Mouse (Mus musculus): ENCODE results near the gene G0s2. TPM values are rescaled to one million over a fixed set of nuclear protein-coding genes. Genes with fewer than 3 reads are reported as not detected.

The G0s2 gene
- polyA plus RNA-seq, 1 experiment from 2014 or later, result 17.9 TPM

DNA sequence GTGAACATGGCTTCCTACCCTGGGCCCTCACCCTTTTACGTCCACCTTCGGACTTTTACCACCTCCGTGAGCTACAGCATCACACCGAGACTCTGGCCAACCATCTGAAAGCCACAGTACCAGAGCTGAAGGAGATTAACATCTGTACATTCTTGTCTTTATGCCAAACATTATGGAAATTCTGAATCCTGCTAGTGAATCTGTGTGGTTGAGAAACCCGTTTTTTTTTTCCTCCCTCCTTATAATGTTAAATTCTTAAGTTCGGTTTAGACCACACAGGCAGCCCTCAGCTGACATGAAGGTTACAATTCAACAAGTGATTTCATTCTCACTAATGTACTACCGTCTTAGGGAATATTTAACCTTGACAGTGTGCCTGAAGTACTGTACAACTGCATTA, 38.1 kb downstream of the G0s2 start:
- no peaks in the 10 kb centered on the region for H3K9me3 ChIP-seq (ENCODE audit: control insufficient read depth, low read length)
- no peak overlapping the region for H3K9ac ChIP-seq (ENCODE audit: low read depth, low read length)
- H3K4me3 ChIP-seq (ENCODE audit: low read length), result no peak overlapping the region
- H3K27me3 ChIP-seq (ENCODE audit: control insufficient read depth, insufficient read depth, low read length), result no peaks in the 10 kb centered on the region
- no peaks in the 10 kb centered on the region for H3K36me3 ChIP-seq (ENCODE audit: control insufficient read depth, insufficient read depth, low read length)
- no peak overlapping the region for H3K27ac ChIP-seq (ENCODE audit: low read depth, low read length)
- no peak overlapping the region for H3K4me2 ChIP-seq (replicated peaks; ENCODE audit: low read depth, low read length)
- 69% methylated on average over 7 of the region's 7 CpGs for WGBS
- no peak for ATAC-seq (ENCODE audit: low FRiP score, low TSS enrichment)
- 0 out of 2 replicates have a peak, but pooled peaks cover 4% of the 10 kb centered on the region for H3K4me1 ChIP-seq (ENCODE audit: control insufficient read depth, insufficient read depth, low read length)

DNA sequence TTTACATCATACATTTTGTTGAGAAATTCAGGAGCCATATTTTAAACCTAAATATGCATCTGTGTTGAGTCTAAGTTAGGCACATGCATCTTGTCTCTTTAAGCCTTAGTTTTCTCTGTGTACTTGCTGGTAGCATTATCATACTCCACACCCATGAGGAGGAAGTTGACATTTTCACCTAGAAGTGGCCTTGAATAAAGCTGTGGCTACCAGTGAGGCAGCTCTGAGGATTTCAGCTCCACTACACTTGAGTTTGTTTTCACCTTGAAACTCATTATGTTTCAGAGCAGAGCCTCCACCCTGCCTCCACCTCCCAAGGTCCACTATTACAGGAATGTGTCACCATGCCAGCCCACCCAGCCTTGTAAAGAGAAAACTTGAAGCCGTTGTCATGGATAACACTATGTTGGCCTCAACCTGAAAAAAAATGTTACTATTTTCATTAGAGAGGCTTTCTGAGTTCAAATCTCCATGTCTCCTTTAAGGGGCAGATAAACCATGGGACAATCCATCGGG, 38.8 kb downstream of the G0s2 start:
- 0 out of 2 replicates have a peak, but pooled peaks cover 4% of the 10 kb centered on the region for H3K4me1 ChIP-seq (ENCODE audit: control insufficient read depth, insufficient read depth, low read length)
- no peak overlapping the region for H3K9ac ChIP-seq (ENCODE audit: low read depth, low read length)
- 94% methylated on average over 2 of the region's 2 CpGs for WGBS
- no peaks in the 10 kb centered on the region for H3K36me3 ChIP-seq (ENCODE audit: control insufficient read depth, insufficient read depth, low read length)
- H3K4me2 ChIP-seq (replicated peaks; ENCODE audit: low read depth, low read length), result no peak overlapping the region
- no peak overlapping the region for H3K4me3 ChIP-seq (ENCODE audit: low read length)
- no peaks in the 10 kb centered on the region for H3K9me3 ChIP-seq (ENCODE audit: control insufficient read depth, low read length)
- H3K27me3 ChIP-seq (ENCODE audit: control insufficient read depth, insufficient read depth, low read length), result no peaks in the 10 kb centered on the region
- no peak for ATAC-seq (ENCODE audit: low FRiP score, low TSS enrichment)
- H3K27ac ChIP-seq (ENCODE audit: low read depth, low read length), result no peak overlapping the region

DNA sequence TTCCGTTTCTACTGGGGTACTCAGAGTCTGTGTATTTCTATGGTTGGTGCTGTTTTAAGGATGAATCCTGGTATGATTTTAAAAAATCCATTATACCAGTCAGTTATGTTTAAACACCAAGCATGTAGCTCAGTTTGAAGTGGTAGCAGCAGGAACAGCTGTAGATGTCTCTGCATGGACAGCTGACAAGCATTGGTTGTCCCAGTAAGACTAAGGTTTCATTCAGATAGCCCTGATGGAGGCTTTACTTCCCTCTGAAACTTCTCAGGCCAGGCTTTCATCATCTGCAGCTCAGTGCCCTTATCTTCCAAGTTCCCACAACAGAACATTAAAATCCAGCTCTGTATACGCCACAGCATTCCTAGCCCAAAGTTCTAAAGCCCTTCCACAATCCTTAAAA, 40.3 kb downstream of the G0s2 start:
- no peak for ATAC-seq (ENCODE audit: low FRiP score, low TSS enrichment)
- Histone ChIP-seq H3K9me3 (ENCODE audit: control insufficient read depth, low read length) (no peaks in the 10 kb centered on the region), H3K27me3 (ENCODE audit: control insufficient read depth, insufficient read depth, low read length) (no peaks in the 10 kb centered on the region), H3K4me2 (replicated peaks; ENCODE audit: low read depth, low read length) (no peak overlapping the region), H3K9ac (ENCODE audit: low read depth, low read length) (no peak overlapping the region), H3K4me3 (ENCODE audit: low read length) (no peak overlapping the region), H3K36me3 (ENCODE audit: control insufficient read depth, insufficient read depth, low read length) (no peaks in the 10 kb centered on the region), H3K4me1 (ENCODE audit: control insufficient read depth, insufficient read depth, low read length) (0 out of 2 replicates have a peak, but pooled peaks cover 4% of the 10 kb centered on the region), H3K27ac (ENCODE audit: low read depth, low read length) (no peak overlapping the region)
- whole genome bisulfite sequencing, result 75% methylated on average over 2 of the region's 2 CpGs

DNA sequence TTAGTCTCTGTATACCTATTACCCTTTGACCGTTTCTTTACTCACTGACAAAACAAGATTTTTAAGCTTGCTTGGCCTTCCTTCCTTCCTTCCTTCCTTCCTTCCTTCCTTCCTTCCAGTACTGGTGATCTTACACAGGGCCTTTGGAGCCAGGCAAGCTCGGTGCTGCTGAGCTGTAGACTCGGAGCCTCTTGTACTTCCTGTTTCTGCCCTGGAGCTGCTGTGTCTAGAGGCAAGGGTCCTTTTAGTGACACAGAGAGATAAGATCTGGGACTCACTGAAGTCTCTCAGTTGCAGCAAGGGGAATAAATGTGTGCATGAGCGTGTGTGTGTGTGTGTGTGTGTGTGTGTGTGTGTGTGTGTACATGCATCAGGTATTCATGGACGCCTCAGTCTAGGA, 42.1 kb downstream of the G0s2 start:
- H3K4me3 ChIP-seq (ENCODE audit: low read length), result no peak overlapping the region
- H3K27me3 ChIP-seq (ENCODE audit: control insufficient read depth, insufficient read depth, low read length), result no peaks in the 10 kb centered on the region
- no peaks in the 10 kb centered on the region for H3K9me3 ChIP-seq (ENCODE audit: control insufficient read depth, low read length)
- ATAC-seq (ENCODE audit: low FRiP score, low TSS enrichment), result 0 out of 2 replicates have a peak, but pooled peaks have one; percentile 18
- no peaks in the 10 kb centered on the region for H3K36me3 ChIP-seq (ENCODE audit: control insufficient read depth, insufficient read depth, low read length)
- H3K27ac ChIP-seq (ENCODE audit: low read depth, low read length), result peak overlapping the region; percentile 38; the same call in 1 of the 2 replicates
- WGBS, result 35% methylated on average over 5 of the region's 5 CpGs
- H3K4me1 ChIP-seq (ENCODE audit: control insufficient read depth, insufficient read depth, low read length), result 0 out of 2 replicates have a peak, but pooled peaks cover 4% of the 10 kb centered on the region
- H3K4me2 ChIP-seq (replicated peaks; ENCODE audit: low read depth, low read length), result no peak overlapping the region
- no peak overlapping the region for H3K9ac ChIP-seq (ENCODE audit: low read depth, low read length)

- 52% methylated on average over 3 of the region's 3 CpGs for WGBS
- no peaks in the 10 kb centered on the region for H3K9me3 ChIP-seq (ENCODE audit: control insufficient read depth, low read length)
- no peak overlapping the region for H3K4me3 ChIP-seq (ENCODE audit: low read length)
- no peak overlapping the region for H3K9ac ChIP-seq (ENCODE audit: low read depth, low read length)
- no peaks in the 10 kb centered on the region for H3K27me3 ChIP-seq (ENCODE audit: control insufficient read depth, insufficient read depth, low read length)
- no peaks in the 10 kb centered on the region for H3K36me3 ChIP-seq (ENCODE audit: control insufficient read depth, insufficient read depth, low read length)
- no peak for ATAC-seq (ENCODE audit: low FRiP score, low TSS enrichment)
- no peak overlapping the region for H3K4me2 ChIP-seq (replicated peaks; ENCODE audit: low read depth, low read length)
- H3K27ac ChIP-seq (ENCODE audit: low read depth, low read length), result peak overlapping the region; percentile 38; the same call in 1 of the 2 replicates
- H3K4me1 ChIP-seq (ENCODE audit: control insufficient read depth, insufficient read depth, low read length), result 0 out of 2 replicates have a peak, but pooled peaks cover 5% of the 10 kb centered on the region
These were observed 42.5 kb downstream of the G0s2 start for GRCm38 (mm10) chr1:193230531-193230930.

GRCm38 (mm10) chr1:193229570-193229969, 43.4 kb downstream of the G0s2 start:
- no peak overlapping the region for H3K4me3 ChIP-seq (ENCODE audit: low read length)
- 91% methylated on average over 5 of the region's 5 CpGs for WGBS

GRCm38 (mm10) chr1:193227537-193227936, 45.5 kb downstream of the G0s2 start:
- Histone ChIP-seq H3K27me3 (ENCODE audit: control insufficient read depth, insufficient read depth, low read length) (no peaks in the 10 kb centered on the region), H3K27ac (ENCODE audit: low read depth, low read length) (no peak overlapping the region)
- WGBS, result 76% methylated on average over 4 of the region's 4 CpGs

More at GRCm38 (mm10) chr1:193229570-193229969, 43.4 kb downstream of the G0s2 start:
- ATAC-seq (ENCODE audit: low FRiP score, low TSS enrichment), result no peak
- H3K4me1 ChIP-seq (ENCODE audit: control insufficient read depth, insufficient read depth, low read length), result 0 out of 2 replicates have a peak, but pooled peaks cover 7% of the 10 kb centered on the region
- no peaks in the 10 kb centered on the region for H3K36me3 ChIP-seq (ENCODE audit: control insufficient read depth, insufficient read depth, low read length)
- H3K27ac ChIP-seq (ENCODE audit: low read depth, low read length), result no peak overlapping the region
- no peaks in the 10 kb centered on the region for H3K9me3 ChIP-seq (ENCODE audit: control insufficient read depth, low read length)
- no peaks in the 10 kb centered on the region for H3K27me3 ChIP-seq (ENCODE audit: control insufficient read depth, insufficient read depth, low read length)
- no peak overlapping the region for H3K4me2 ChIP-seq (replicated peaks; ENCODE audit: low read depth, low read length)
- H3K9ac ChIP-seq (ENCODE audit: low read depth, low read length), result no peak overlapping the region

GRCm38 (mm10) chr1:193226724-193227522, 46.1 kb downstream of the G0s2 start:
- H3K9ac ChIP-seq (ENCODE audit: low read depth, low read length), result no peak overlapping the region
- H3K36me3 ChIP-seq (ENCODE audit: control insufficient read depth, insufficient read depth, low read length), result no peaks in the 10 kb centered on the region
- H3K27me3 ChIP-seq (ENCODE audit: control insufficient read depth, insufficient read depth, low read length), result no peaks in the 10 kb centered on the region
- H3K4me2 ChIP-seq (replicated peaks; ENCODE audit: low read depth, low read length), result no peak overlapping the region
- WGBS, result 35% methylated on average over 7 of the region's 7 CpGs
- 0 out of 2 replicates have a peak, but pooled peaks cover 7% of the 10 kb centered on the region for H3K4me1 ChIP-seq (ENCODE audit: control insufficient read depth, insufficient read depth, low read length)
- no peak overlapping the region for H3K27ac ChIP-seq (ENCODE audit: low read depth, low read length)
- no peaks in the 10 kb centered on the region for H3K9me3 ChIP-seq (ENCODE audit: control insufficient read depth, low read length)
- H3K4me3 ChIP-seq (ENCODE audit: low read length), result no peak overlapping the region
- no peak for ATAC-seq (ENCODE audit: low FRiP score, low TSS enrichment)

More at GRCm38 (mm10) chr1:193227537-193227936, 45.5 kb downstream of the G0s2 start:
- ATAC-seq (ENCODE audit: low FRiP score, low TSS enrichment), result no peak
- no peaks in the 10 kb centered on the region for H3K36me3 ChIP-seq (ENCODE audit: control insufficient read depth, insufficient read depth, low read length)
- no peak overlapping the region for H3K4me2 ChIP-seq (replicated peaks; ENCODE audit: low read depth, low read length)
- no peak overlapping the region for H3K4me3 ChIP-seq (ENCODE audit: low read length)
- H3K4me1 ChIP-seq (ENCODE audit: control insufficient read depth, insufficient read depth, low read length), result 0 out of 2 replicates have a peak, but pooled peaks cover 7% of the 10 kb centered on the region
- no peak overlapping the region for H3K9ac ChIP-seq (ENCODE audit: low read depth, low read length)
- no peaks in the 10 kb centered on the region for H3K9me3 ChIP-seq (ENCODE audit: control insufficient read depth, low read length)

DNA sequence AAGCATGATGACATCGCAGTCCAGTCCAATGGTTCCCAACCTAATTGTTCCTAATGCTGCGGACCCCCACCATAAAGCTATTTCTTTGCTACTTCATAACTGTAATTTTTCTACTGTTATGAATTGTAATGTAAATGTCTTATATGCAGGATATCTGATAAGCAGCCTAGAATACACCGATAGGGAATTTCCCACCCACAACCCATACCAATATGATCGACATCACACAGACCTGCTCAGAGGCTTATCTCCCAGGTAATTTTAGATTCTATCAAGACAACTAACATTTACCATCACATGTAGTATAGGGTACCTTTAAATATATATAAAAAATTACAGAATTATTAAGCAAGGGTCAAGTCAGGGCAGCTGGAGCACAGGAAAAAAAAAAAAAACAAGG, 46.9 kb downstream of the G0s2 start:
- no peak for ATAC-seq (ENCODE audit: low FRiP score, low TSS enrichment)

More for the DNA sequence above, 46.9 kb downstream of the G0s2 start:
- H3K4me3 ChIP-seq (ENCODE audit: low read length), result no peak overlapping the region
- H3K4me2 ChIP-seq (replicated peaks; ENCODE audit: low read depth, low read length), result no peak overlapping the region
- no peaks in the 10 kb centered on the region for H3K9me3 ChIP-seq (ENCODE audit: control insufficient read depth, low read length)
- 84% methylated on average over 4 of the region's 4 CpGs for whole genome bisulfite sequencing
- 0 out of 2 replicates have a peak, but pooled peaks cover 7% of the 10 kb centered on the region for H3K4me1 ChIP-seq (ENCODE audit: control insufficient read depth, insufficient read depth, low read length)
- no peak overlapping the region for H3K9ac ChIP-seq (ENCODE audit: low read depth, low read length)
- no peaks in the 10 kb centered on the region for H3K27me3 ChIP-seq (ENCODE audit: control insufficient read depth, insufficient read depth, low read length)
- H3K36me3 ChIP-seq (ENCODE audit: control insufficient read depth, insufficient read depth, low read length), result no peaks in the 10 kb centered on the region
- no peak overlapping the region for H3K27ac ChIP-seq (ENCODE audit: low read depth, low read length)

All from kidney, embryonic 14.5 days (tissue).